Mouse (Mus musculus) left cerebral cortex, postnatal 36 days (tissue): Measurements from ENCODE around the gene Snap91. TPM values are rescaled to one million over a fixed set of nuclear protein-coding genes. Genes with fewer than 3 reads are reported as not detected.

Experiments used
- DNase-seq, 2 experiments: peaks; one replicate each; pipeline ENCODE4 v3.0.0; 2021 to 2022; ENCODE audit warnings: low spot score in 2 of 2, mixed read lengths in 1 of 2
- intact Hi-C: fragments of 180-260 bp; cut with DNase I; formaldehyde crosslinking; loops from one replicate; pipeline ENCODE4 v1.15.1; 2025
- total RNA-seq, 2 experiments: library from RNA; stranded (reverse); gene quantifications; 2 replicates each; pipeline ENCODE4 v1.2.3; 2021

The Snap91 gene
- total RNA-seq, 2 experiments from 2014 or later, result 376 to 425 TPM

DNA sequence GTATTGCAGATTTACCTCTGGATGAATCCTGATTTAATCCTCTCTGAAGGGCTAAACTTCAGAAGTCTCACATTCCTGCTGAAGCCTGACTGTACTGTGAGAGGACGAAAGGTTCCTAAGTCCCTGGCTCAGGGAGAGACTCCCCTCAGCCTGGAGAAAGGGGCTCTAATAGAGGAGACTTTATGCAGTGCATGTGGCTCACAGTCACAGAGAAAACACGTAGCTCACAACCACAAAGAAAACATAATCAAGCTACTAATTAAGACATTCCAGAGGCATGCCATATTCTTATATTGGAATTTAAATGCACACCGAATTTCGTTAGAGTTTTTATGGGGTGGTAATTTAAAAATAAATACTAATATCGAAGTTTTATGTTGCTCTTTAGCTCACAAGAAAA is 61.1 kb downstream of the Snap91 start:
- no peak for DNase-seq
- intact Hi-C loops, result no loop called here

DNA sequence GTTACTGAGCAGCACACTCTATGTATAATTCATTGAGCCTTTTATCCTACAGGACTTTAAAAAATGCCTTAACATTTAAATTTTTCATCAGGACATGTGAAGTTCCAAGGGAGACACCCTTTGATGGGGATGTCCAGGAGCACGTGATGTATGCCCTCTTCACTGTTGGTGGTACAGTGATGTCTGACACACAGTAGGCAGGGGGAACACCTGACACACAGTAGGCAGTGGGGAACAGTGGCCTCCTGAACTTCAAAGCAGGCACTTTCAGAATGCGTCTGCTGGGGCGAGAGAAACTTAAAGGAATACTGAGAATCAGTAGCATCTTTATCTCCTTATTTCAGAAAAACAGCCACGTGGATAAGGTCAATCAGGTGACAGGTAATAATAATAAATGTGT is 62.8 kb downstream of the Snap91 start:
- intact Hi-C loops, result no loop called here
- no peak for DNase-seq

DNA sequence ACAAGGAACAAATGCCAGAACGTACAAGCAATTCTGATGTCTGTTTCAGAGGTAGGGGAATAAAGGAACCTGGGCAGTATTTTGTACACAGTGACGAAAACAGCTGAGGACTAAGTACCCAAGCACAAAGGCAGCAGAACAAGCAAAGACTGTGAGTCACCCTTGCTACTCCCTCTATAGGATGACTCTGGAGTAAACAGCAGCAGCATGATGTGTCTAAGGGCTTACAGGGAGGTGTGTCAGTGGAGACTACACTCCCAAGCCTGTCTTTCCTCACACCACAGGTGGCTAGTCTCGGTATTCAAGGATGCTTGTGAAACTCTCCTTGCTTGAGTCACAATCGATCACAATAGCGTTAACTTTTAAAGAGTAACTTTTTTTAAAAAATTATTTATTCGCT is 66.1 kb downstream of the Snap91 start:
- DNase-seq, result no peak
- intact Hi-C loops, result no loop called here

DNA sequence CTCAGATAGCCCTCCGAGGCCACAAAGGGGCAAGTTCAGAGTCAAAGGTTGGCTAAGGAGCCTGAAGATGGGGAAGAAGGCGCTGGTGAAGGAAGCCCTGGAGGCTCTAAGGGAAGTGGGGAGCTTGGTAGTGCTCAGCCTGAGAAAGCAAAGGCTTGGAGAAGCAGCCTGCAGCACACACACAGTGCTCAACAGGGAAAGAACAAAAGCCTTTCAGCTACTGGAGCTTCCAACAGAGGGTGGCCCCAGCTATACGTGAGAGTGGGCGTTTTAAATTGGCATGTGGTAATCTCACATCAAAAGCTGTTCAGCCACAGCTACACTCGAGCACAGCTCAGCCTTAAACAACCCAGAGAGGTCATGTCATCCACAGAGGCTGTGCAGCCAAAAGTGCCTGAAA is 67.1 kb downstream of the Snap91 start:
- no peak for DNase-seq
- intact Hi-C loops, result no loop called here

DNA sequence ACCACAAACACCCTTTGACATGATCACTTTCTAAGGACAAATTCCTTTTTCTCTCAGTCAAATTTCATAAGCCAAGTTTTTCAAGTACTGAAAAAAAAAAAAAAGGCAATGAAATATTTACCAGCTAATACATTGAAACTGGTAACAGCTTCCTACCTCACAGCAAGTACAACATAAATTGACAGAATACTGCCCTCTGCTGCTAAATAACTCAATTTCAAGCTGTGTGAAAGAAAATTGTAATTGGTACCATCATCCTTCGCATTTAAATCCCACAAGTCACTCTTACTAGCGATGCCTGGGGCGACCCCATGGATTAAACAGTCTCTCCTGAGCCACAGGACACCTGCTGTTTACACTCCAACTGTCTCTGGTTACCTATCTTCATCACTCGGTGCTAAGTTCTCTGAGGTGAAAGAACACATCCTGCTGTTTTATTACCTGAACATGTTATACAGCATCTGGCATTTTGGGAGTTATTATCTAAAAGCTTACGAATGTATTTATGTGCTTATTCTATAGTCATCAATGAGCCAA is 69.7 kb downstream of the Snap91 start:
- no peak for DNase-seq
- intact Hi-C loops, result no loop called here

DNA sequence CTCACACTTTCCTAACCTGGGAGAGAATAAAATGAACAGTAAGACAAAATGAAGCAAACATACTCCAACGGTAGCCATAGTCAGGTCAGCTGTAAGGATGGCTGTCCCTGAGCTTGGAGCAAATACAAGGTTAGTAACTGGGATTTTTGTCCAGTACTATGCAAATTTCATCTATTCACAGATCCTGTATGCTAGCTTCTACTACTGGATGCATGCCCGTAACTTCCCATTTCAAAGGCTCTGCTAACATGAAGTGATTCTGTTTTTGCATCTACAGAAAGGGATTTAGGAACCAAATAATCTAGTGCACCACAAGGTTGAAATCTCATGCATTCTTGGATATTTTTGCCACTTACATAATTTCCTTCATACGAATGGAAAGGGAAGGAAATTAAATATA is 70.2 kb downstream of the Snap91 start:
- intact Hi-C loops, result no loop called here
- no peak for DNase-seq

DNA sequence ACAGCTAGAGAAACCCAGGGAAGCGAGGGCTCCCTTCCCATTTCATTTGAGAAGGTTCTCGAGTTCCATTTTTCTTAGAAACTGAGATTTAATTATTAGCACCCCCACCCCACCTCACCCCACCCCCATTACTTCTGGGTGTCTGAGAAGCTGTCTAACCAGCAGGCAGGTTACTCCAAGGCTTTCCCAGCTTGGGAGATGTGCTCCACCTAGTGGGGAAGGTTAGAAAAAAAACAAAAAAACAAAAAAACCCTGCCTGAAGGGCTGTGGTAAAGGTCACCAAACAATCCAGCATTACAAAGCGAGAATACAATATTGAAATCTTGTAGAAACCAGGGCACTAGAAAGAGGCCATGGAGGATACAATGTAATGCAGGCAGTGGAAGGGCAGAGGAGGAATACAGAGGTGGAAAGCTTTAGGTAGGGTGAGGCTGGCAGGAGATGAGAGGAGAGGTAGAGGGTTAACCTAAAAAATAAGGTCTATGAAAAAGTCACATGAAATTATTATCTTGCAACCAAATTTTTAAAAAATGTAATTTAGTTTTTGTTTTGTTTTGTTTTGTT is 79.8 kb downstream of the Snap91 start:
- intact Hi-C loops, result loop anchor here (5.0 kb wide), 1 partner anchor 208 kb away; no protein-coding TSS in a partner anchor
- DNase-seq, result no peak

DNA sequence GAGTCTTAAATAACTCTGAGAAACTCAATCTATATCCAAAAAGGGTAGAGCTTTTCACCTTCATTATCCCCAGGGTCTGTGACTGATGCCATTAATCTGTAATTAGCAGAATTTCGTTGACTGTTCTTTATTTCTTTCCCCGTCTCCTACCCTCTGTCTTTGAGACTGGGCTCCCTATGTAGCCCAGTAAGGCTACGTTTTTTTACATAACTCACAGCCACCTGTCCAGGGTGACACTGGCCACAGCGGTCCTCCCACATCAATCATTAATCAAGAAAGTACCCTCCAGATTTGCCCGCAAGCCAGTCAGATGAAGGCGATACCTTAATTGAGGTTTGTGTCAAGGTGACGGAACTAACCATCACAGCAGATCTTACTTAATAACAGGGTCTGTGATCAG is 81.4 kb downstream of the Snap91 start:
- intact Hi-C loops, result no loop called here
- no peak for DNase-seq

DNA sequence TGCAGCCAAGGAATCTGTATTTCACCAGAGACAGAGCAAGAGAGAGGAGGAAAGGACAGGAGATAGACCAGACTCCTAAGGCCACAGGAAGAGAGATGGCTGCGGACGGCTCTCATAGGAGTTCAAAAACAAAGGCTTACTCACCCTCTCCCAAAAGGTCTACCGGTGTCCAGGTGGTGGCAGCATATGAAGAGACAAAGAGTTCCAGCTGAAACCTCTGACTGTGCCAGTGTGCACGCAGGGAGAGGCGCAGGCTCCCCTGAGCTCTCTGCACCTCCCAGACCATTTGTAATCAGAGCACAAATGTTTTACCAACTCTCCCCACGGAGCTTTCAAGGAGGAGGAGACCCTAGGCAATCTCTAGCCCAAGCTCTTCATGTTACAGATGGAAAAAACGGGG is 81.8 kb downstream of the Snap91 start:
- intact Hi-C loops, result no loop called here
- no peak for DNase-seq

DNA sequence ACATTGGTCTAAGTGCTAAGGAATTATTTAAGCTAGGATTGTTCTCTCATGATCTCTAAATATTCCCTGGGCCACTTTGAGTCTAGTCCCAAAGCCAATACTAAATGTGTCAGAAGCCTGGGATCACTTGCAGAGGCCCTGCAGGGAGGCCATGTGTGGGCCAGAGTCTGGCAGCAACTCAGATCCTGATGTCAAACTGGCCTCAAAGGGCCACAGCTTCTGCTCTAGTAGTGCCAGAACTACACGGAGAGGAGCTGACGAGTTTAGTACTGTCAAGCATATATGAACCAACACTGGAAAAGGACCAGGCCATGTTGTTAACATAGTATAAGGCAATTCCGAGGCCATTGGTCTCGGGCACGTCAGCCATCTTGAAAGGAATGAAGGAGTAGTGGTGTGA is 82.3 kb downstream of the Snap91 start:
- intact Hi-C loops, result no loop called here
- no peak for DNase-seq

DNA sequence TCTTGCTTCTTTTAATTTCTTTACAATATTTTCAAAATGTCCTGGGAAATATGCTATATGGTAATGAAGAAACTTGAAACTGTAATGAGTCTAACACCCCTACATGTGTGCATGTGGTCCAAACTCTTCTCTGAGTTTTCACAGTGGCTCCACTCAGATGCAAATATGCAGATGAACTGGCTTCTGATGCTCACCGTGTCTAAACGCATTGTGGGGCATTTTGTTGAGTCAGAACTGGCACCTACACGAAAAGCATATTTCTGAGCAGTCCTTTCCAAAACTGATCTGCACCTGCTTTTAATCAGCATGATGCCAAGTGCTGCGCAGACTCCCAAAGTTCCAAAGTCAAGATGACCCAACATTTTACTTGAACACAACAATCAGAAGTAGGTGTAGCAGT is 82.9 kb downstream of the Snap91 start:
- DNase-seq, result no peak
- intact Hi-C loops, result no loop called here

DNA sequence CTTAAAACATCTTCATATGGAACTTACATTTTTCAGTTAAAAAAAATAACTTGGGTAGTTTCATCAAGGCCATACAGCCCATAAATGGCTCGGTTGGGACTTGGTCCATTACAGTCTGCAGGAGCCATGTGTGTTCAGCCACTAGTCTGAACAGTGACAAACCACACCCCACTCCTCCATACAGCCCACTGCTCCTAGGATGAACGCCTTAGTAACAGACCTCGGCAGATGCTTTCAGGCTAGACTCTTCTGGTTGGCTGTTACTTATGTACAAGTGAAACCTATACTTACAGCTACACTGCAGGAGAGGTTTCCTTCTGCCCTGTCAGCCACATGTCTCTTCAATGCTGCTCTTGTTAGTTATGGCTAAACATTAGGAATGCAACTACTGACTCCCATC is 85.2 kb downstream of the Snap91 start:
- DNase-seq, result no peak
- intact Hi-C loops, result no loop called here

DNA sequence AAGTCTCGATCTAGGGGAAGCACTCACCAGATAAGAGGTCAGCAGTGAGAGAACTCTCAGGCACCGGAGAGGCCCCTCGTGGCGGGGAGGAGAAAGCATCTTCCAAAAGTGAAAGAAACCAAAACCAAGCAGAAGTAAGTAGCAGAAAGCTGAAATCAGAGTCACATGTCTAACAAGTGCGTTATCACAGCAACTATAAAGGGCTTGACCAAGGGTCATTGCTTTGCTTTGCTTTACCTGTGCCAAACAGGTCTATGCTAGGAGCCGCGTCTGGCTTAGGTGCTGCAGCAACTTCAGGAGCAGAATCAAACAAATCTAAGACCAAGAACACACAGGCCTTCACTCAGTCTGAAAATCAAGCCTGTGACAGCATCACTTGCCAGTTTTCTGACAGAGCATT is 88.5 kb downstream of the Snap91 start:
- intact Hi-C loops, result no loop called here
- no peak for DNase-seq

DNA sequence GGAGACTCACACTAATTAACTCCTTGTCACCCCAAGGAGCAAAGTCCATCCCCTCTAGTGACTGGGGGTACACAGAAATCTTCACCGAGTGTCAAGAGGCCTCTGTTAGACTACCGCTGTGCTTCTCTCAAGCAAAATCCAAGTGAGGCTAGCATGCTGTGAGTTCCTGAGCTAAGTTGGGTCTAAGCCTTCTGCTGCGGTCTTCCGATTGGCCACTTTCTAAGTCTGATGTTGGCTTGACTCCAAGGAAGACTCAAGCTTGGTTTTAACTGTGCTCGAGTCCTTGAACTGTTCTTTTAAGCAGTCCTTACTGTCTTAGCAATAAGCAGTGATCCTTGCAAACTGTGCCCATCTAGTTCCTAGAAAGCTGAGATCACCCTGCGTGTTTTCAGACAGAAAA is 91.3 kb downstream of the Snap91 start:
- intact Hi-C loops, result no loop called here
- no peak for DNase-seq

DNA sequence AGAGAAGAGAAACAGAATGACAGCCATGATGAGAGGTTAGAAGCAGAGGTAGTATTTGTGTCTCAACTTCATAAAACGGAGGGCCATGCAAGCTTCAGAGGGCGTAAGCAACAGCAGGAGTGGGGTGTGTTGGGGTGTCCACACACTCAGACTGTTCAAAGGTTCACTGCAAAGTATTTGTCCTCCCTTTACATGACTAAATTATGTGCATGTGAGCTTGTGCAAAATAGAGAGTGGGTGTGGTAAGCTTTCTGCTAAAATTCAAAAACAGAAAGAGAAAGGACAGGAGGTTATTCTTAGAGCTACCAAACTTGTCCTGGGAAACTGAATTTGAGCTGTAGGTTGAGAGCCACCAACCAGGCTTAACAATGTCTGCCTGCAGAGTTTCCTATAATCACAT is 97.6 kb downstream of the Snap91 start:
- no peak for DNase-seq
- intact Hi-C loops, result no loop called here

DNA sequence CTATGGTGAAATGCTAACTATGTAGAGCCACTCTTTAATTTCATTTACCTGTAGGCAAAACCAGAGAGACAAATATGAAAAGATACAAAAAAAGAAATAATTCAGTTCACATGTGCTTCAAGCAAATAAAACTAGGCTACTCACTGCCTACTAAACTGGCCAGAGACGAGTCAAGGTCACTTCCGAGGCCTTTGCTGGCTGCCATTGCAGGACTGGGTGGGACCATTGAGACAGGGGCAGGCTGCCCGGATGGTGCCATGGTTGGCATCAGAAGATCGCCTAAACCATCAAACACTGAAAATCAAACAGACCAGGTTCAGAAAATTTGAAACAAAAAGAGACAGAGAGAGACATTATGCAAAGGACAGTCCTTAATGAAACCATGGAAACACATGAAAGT is 99.0 kb downstream of the Snap91 start:
- DNase-seq, result no peak
- intact Hi-C loops, result no loop called here

DNA sequence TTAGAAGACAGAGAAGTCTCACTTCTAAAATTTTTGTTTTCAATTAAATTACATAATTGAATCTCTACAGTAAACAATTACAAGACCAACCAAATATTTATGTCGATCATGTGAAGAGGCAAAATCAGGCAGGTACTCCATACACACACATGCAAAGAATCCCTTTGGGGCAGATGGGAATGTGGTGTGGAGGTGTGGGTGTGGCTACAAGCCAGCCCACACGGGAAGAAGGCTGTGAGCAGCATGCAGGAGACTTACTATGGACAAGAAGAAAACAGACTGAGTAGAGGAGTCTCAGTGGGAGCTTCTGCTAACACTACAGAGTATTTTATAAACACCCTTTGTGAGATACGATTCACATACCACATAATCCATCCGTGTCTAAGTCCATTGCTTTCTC is 102.2 kb downstream of the Snap91 start:
- DNase-seq, result no peak

DNA sequence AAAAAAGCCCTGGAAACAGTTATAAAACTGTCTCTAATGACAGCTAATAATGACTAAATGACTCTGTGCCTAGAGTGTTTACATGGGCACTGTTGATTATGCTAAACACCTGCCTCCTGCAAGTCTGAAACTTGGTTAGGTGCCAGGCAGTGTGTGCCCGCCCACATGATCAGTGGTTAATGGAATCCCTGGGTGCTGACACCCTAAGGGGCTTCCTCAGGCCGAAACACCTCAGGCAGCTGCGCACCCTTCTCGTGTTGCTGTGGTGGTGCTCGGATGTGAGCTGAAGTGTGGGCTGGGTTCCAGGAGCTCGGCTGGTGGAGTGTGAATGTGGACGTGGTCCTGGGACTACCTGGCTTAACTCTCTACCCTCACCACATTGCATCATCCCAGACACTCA is 103.1 kb downstream of the Snap91 start:
- DNase-seq, result no peak
- intact Hi-C loops, result no loop called here

More for the DNA sequence above, 102.2 kb downstream of the Snap91 start:
- intact Hi-C loops, result no loop called here

DNA sequence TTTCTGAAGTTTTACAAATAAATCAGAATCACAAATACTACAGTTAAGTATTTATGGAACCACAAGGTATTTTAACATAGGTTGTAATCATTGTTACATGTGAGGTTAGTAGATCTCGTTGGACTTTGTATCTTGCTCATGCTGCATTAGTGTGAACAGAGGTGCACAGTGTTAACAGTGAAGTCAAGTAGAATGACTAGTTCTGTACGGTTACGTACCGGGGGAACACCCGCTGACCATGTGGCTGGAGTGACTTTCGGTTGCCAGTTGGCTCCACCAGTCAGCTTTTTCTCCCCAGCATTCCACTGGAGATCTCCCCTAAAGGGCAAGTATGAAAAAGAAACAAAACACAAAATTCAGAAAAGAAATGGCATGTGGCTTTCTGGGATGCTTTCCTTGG is 105.1 kb downstream of the Snap91 start:
- intact Hi-C loops, result no loop called here
- no peak for DNase-seq

DNA sequence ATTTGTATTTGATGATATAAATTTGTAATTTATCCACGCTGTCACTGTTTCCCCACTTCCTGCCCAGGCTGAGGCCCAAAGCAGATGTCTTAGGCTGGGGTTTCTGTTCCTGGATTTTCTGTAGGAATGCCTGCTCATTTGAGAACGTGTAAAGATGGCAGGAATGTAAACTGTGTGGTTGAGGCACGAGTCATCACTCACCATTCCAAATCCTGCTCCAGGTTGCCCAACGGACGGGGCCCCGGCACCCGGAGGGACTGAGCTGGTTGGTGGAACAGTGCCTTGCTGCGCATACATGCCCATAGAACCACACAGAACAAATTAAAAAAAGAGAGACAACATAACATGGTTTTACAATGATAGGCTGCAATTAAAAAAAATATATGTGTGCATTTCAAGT is 106.5 kb downstream of the Snap91 start:
- intact Hi-C loops, result no loop called here
- no peak for DNase-seq

DNA sequence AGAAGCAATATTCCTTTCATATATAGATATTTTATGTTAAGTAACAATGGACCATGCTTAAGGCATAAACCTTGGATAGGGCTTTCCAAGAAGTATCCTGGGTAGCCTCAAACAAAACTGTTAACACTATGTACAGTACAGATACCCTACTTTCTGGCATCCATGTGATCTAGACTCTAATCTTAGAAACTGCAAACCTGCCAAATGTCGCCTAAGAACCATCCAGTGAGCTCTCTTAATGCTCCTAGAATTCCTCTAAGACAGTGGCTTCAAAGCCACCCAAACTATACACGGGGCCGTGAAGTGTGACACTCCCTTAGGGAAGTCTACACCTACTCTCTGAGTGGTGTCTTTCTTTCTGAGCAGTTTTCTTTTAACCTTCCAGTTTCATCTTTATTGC is 107.6 kb downstream of the Snap91 start:
- no peak for DNase-seq
- intact Hi-C loops, result no loop called here

DNA sequence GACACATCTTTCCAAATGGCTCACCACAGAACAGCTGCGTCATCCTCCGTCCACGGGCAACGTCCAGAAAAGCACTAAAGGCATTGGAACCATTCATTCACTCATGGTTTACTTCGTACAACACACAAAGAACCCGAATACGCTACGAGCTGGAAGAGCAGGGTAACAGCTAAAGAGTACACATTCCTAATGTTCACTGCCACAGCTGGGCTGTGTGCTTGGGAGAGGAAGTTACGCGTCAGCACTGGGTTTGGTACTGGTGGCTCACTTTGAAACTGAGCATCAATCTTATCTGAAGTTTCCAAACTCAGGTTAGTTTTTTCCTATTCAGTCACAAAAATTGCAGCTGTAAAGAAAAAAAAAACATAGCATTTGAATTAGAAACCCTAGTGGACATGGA is 113.5 kb downstream of the Snap91 start:
- intact Hi-C loops, result no loop called here
- DNase-seq, result no peak
